Mouse (Mus musculus) cerebellum, adult (tissue): Measurements from ENCODE around the gene Ugt1a10.

Experiments
- ATAC-seq: cut with Nextera tagmentation; 2 replicates; pipeline ENCODE4 v1.9.2; 2017; ENCODE audit warnings: mild to moderate bottlenecking, moderate library complexity, mixed read lengths; ENCODE audit not compliant: insufficient number of reproducible peaks, low FRiP score, low TSS enrichment

Ugt1a10 gene

DNA sequence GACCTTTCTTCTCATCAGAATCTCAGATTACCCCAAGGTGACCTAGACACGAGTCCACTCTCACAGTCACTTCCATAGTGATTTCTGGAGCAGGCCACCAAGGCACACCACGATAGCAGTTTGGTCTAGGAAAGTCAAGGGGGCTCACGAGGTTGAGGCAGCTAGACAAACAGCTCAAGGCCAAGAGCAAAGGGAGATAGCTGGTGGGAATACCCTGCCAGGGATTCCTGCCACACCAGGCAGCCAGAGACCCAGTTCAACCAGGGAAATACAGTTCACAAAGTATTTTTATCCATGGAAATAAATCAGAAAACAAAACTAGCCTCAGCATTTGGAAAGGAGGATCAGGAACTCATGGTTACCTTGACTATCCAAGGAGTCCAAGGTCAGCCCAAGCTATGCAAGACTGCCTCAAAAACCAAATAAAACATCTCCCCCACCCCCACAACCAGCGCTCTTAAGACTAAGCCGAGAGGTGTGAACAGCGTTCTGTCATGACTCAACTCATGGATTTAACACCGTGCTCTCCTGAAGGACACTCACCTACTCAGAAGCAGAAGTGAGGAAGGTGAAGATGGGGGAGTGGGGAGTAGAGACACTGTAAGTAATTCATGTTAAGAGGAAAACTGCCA is 209.2 kb downstream of the Ugt1a10 start:
- no peak for ATAC-seq

GRCm38 (mm10) chr1:88264869-88265240 is 209.7 kb downstream of the Ugt1a10 start:
- no peak for ATAC-seq

DNA sequence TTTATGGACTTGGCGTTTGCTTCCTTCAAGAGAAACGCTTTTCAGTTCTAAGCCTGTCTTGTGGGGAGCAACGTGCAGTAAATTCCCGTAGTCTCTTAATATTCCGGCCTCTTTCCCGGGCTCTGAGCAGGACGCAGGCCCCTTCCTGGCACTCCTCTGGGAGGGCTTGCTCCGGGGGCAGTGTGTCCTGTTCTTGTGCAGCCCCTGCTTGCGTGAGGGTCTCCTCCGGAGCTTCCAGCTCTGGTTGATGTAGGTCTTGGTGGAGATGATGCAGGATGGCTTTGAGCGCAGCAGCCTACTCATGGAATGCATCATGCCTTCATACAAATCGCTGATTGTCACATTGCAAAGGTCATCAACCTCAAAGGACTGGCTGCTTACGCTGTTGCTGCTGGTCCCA is 210.9 kb downstream of the Ugt1a10 start:
- ATAC-seq: no peak

DNA sequence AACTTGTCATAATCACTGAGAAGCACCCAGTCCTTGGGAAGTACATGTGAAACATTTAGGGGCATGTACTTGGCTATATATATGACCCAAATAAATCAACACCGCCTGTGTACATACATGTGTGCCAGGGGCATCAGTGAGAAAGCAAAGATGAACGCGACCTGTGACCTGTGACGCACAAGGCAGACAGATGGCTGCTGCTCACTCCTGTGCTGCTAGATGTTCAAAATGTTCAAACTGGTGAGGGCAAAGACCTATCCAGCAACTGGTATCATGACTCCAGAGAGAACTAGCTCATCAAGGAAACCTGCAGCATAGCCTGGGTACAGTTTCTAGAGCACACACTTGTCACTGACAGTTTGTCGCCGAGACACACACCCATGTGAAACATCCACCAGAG is 212.3 kb downstream of the Ugt1a10 start:
- no peak for ATAC-seq

- ATAC-seq: no peak
Observed at GRCm38 (mm10) chr1:88268070-88268469, 212.9 kb downstream of the Ugt1a10 start.
